Mouse (Mus musculus) lung, adult 2 months (tissue): ENCODE measurements around the gene Gm20388. TPM values are rescaled to one million over a fixed set of nuclear protein-coding genes. Genes with fewer than 3 reads are reported as not detected.

ENCODE experiments used
- DNase-seq: peaks from one replicate; pipeline ENCODE4 v3.0.0; 2022
- H3K4me1 ChIP-seq: fragments of 200-500 bp; 2 replicates; pipeline ENCODE4 v1.6.1; 2011; ENCODE audit warnings: low read length; ENCODE audit not compliant: control insufficient read depth, insufficient read depth
- H3K4me3 ChIP-seq: fragments of 200-500 bp; replicated peaks from 2 replicates; pipeline ENCODE3; 2011; ENCODE audit warnings: low read depth, mild to moderate bottlenecking, control low read depth, low read length; ENCODE audit errors: extremely low read depth
- CTCF ChIP-seq: fragments of 200-500 bp; IDR thresholded peaks from 2 replicates; pipeline ENCODE4 v1.5.1; 2011; ENCODE audit warnings: mild to moderate bottlenecking, low read length, control low read depth; ENCODE audit not compliant: insufficient read depth
- POLR2A ChIP-seq: fragments of 200-500 bp; IDR thresholded peaks from 2 replicates; pipeline ENCODE4 v1.6.1; 2011; ENCODE audit warnings: low read depth, mild to moderate bottlenecking, control low read depth, low read length, borderline replicate concordance; ENCODE audit errors: extremely low read depth
- WGBS: fragments of 180-500 bp; shearing (Covaris S2); methylation state at CpG from one replicate; pipeline ENCODE4 v1.1.7; 2018; 5-methylcytosine and 5-hydroxymethylcytosine counted together
- polyA plus RNA-seq: library from polyadenylated mRNA; depleted of rRNA; stranded (reverse); fragments of >200 nt; gene quantifications from 2 replicates; pipeline ENCODE4 v1.2.3, GENCODE M21; 2012

Gene Gm20388
- polyA plus RNA-seq, 1 experiment: 67.8 TPM

- no peak overlapping the region for H3K4me3 ChIP-seq
- DNase-seq: no peak
- TF ChIP-seq POLR2A (no peak), CTCF (no peak)
- 90% methylated on average over 9 of the region's 9 CpGs for WGBS
- no peaks in the 10 kb centered on the region for H3K4me1 ChIP-seq
Measured at GRCm38 (mm10) chr8:123136287-123136686, 3225.6 kb downstream of the Gm20388 start.

DNA sequence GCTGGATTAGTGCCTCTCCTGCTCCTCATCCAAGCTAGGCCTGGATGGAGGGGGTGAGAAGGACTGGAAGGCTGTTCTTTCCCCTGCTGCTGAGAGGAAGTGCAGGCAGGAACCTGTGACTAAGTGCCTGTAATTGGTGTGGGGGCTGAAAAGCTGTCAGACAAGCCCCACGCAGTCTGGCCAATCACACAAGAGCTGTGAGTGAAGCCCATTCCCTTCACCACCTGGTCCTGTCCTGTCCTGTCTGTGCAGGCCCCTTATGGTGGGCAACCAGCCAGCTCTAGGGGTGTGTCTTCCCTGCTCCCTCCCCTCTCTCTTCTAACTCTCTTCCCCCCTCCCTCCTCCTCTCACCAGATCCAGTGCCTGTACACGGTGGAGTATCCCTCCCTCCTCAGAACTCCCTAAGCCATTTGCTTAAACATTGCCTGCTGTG lies 3227.0 kb downstream of the Gm20388 start:
- Histone ChIP-seq H3K4me1 (peaks cover 5% of the 10 kb centered on the region), H3K4me3 (no peak overlapping the region)
- TF ChIP-seq CTCF (no peak), POLR2A (no peak)
- DNase-seq: no peak
- 29% methylated on average over 2 of the region's 2 CpGs for WGBS

DNA sequence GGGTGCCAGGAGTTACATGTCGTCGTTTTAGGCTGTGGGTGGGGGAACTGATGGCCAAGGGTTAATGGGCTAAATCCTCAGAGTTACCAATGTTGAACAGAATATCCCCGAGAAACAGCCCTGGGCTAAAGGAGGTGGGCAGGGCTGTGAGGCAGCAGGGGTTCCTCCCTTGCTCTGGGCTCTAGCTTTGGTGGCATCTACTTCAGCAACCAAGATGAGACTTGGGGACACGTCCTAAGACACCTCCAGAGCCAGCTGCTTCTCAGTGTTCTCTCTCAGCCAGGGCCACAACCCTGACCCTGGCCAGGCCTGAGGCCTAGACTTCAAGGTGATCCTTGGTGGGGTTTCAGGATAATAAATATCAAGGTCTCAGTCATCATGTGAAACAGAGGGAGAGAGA lies 3228.1 kb downstream of the Gm20388 start:
- H3K4me1 ChIP-seq: peaks cover 5% of the 10 kb centered on the region
- H3K4me3 ChIP-seq: no peak overlapping the region
- WGBS: 72% methylated on average over 4 of the region's 4 CpGs
- DNase-seq: no peak
- TF ChIP-seq CTCF (no peak), POLR2A (no peak)

DNA sequence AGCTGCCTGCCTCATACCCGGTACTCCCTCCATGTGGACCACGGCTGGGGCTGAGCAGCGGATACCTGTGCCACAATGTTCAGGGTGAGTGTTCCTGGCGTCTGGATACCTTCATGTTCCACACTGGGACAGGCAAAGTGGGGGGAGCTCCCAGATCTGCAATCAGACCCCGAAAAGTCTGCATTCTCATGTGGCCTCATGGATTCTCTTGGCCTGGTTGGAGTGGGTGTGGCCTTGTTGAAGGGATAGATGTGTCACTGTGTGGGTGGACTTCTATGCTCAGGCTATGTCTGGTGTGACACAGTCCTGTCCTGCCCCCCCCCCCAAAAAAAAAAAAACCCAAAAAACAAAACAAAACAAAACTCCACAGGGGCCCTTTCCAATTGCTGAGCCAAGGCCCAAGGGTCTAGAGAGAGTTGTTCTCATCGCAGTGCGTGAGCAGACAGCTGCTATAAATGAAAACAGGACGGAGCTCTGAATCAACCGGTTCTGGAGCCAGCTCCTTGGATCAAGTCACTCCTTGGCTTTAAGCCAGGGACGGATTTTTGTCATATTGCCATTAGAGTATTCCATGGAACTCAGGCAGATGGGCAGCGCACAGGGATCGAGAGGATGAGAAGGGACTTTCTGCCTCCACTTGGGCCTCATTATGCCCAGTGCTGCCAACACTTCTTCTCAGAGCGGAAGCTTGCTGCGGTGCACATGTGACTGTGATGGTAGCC lies 3231.3 kb downstream of the Gm20388 start:
- Histone ChIP-seq H3K4me1 (peaks cover 5% of the 10 kb centered on the region), H3K4me3 (no peak overlapping the region)
- 47% methylated on average over 14 of the region's 14 CpGs for WGBS
- no peak for TF ChIP-seq POLR2A
- no peak for TF ChIP-seq CTCF
- peak; percentile 31 for DNase-seq

DNA sequence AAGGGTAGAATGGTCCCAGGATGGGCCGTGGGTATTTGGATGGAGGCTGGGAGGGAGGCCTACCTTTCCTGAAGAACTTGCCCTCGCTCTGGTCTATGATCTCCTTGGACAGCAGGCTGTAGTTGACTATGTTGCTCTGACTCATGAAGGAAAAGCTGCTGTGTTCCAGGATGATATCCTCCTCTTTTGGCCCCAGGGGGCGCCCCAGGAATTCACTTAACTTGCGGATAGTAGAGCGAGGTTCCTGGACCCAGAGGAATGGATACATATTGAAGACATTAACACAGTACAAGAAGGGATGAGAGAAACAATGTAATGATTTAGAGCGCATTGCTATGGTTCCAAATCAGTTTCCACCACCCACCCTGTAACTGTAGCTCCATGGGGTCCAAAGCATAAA lies 3234.6 kb downstream of the Gm20388 start:
- peak; percentile 23 for DNase-seq
- TF ChIP-seq CTCF (0 out of 2 replicates have a peak, but pooled peaks have one; percentile 18), POLR2A (no peak)
- WGBS: 59% methylated on average over 6 of the region's 6 CpGs
- no peak overlapping the region for H3K4me3 ChIP-seq
- H3K4me1 ChIP-seq: peaks cover 5% of the 10 kb centered on the region

GRCm38 (mm10) chr8:123146390-123146789 lies 3235.7 kb downstream of the Gm20388 start:
- peaks cover 5% of the 10 kb centered on the region for H3K4me1 ChIP-seq
- no peak overlapping the region for H3K4me3 ChIP-seq
- DNase-seq: no peak
- 68% methylated on average over 7 of the region's 7 CpGs for WGBS
- TF ChIP-seq CTCF (no peak), POLR2A (no peak)

DNA sequence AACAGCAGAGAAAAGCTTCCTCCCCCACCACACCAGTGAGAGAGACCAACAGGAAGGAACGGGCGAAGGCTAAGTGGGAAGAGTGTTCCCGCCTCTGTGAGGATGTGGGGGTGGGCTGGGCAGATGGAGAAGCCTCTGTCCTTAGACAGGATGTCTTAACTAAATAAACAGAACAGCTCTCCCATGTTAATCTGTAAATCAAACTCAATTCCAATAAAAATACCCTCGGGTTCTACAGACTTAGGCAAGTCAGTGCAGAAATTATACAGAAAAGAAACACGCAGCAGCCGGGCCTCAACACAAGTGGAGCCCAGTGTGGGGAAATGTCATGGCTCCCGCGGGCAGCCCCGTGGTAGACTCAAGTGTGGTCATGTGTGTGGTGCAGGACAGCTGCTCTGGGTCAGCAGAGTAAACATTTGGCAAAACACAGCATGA lies 3240.1 kb downstream of the Gm20388 start:
- TF ChIP-seq CTCF: no peak
- no peak for TF ChIP-seq POLR2A
- DNase-seq: no peak
- Histone ChIP-seq H3K4me3 (no peak overlapping the region), H3K4me1 (no peaks in the 10 kb centered on the region; the same call in 1 of the 2 replicates)
- 21% methylated on average over 9 of the region's 9 CpGs for WGBS

GRCm38 (mm10) chr8:123155177-123155576 lies 3244.5 kb downstream of the Gm20388 start:
- 40% methylated on average over 5 of the region's 5 CpGs for WGBS
- no peaks in the 10 kb centered on the region; the same call in 1 of the 2 replicates for H3K4me1 ChIP-seq
- H3K4me3 ChIP-seq: no peak overlapping the region
- DNase-seq: no peak
- TF ChIP-seq POLR2A (no peak), CTCF (peak; percentile 72)

- Histone ChIP-seq H3K4me3 (no peak overlapping the region), H3K4me1 (no peaks in the 10 kb centered on the region; the same call in 1 of the 2 replicates)
- TF ChIP-seq POLR2A (no peak), CTCF (no peak)
- no peak for DNase-seq
- 87% methylated on average over 9 of the region's 9 CpGs for WGBS
Measured at GRCm38 (mm10) chr8:123156070-123156773, 3245.6 kb downstream of the Gm20388 start.

DNA sequence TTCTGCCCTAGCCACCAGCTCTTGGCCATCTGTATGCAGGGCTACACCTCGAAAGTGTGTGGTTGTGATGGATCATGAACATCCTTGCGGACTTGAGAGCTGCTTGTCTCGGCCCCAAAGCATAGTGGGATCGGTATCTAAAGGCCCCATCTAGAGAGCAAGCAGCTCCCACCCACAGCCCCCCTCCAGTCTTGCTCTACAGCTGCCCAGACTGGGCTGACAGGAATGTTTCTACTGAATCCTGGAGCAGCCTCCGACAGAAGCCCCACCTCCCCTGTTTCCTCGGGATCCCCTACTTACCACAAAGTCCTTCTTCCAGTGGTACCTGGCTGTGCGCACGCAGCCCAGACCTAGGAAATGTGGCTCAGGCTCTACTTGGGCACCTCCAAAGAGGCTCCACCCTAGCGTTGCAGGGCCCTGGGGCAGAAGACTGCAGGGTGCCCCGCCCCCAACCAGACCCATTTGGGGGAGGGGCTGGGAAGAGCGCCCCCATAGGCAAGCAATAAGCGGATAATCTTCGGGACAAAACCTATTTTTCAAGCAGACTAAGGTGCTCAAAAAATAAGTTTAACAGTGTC lies 3247.3 kb downstream of the Gm20388 start, which contains the start of gene Sult5a1:
Sult5a1 (minus strand) TSS at position 428 of the 578 bp plus-strand sequence.
- DNase-seq: no peak
- Histone ChIP-seq H3K4me3 (peak within 1 kb of the TSS; percentile 44), H3K4me1 (no peaks in the 10 kb centered on the region; the same call in 1 of the 2 replicates)
- 29% methylated on average over 13 of the region's 13 CpGs for WGBS
- TF ChIP-seq POLR2A (no peak), CTCF (no peak)
